Mouse (Mus musculus): ENCODE data around the gene Olfr1257.
"Not testable (repeated sequence)": the region's sequence is repeated elsewhere in the genome, so short reads cannot be mapped to it uniquely, and the experiment has no call there.

Gene Olfr1257

GRCm38 (mm10) chr2:89878137-89878536 is at the start of gene Olfr1257:
Gene Olfr1257, plus strand, starts transcription at chr2:89878437.
- DNase-seq (ENCODE audit: low spot score in 2 of 2): no peak

GRCm38 (mm10) chr2:89841455-89841854 is 36.8 kb upstream of the Olfr1257 start, which contains the start of gene Olfr1256:
Gene Olfr1256, minus strand, starts transcription at chr2:89841555.
- no peak for DNase-seq (ENCODE audit: low spot score in 2 of 2)

GRCm38 (mm10) chr2:89848105-89848504 is 30.1 kb upstream of the Olfr1257 start, which contains the start of gene Olfr48:
Gene Olfr48, minus strand, starts transcription at chr2:89848205.
- no peak for DNase-seq (ENCODE audit: low spot score in 2 of 2)

- no peak for DNase-seq (ENCODE audit: low spot score in 2 of 2)
These were observed 29.0 kb upstream of the Olfr1257 start for GRCm38 (mm10) chr2:89849230-89849629.

- DNase-seq (ENCODE audit: low spot score in 2 of 2): not testable (repeated sequence)
These were observed 34.4 kb downstream of the Olfr1257 start for GRCm38 (mm10) chr2:89912616-89913015.

GRCm38 (mm10) chr2:89927009-89927408 is 48.8 kb downstream of the Olfr1257 start, which contains the start of gene Olfr1258:
Gene Olfr1258, plus strand, starts transcription at chr2:89927309.
- no peak for DNase-seq (ENCODE audit: low spot score in 2 of 2)
